Mouse (Mus musculus): ENCODE data around the gene Arhgef40.
"Not testable (repeated sequence)": the region's sequence is repeated elsewhere in the genome, so short reads cannot be mapped to it uniquely, and the experiment has no call there.

Arhgef40 gene

DNA sequence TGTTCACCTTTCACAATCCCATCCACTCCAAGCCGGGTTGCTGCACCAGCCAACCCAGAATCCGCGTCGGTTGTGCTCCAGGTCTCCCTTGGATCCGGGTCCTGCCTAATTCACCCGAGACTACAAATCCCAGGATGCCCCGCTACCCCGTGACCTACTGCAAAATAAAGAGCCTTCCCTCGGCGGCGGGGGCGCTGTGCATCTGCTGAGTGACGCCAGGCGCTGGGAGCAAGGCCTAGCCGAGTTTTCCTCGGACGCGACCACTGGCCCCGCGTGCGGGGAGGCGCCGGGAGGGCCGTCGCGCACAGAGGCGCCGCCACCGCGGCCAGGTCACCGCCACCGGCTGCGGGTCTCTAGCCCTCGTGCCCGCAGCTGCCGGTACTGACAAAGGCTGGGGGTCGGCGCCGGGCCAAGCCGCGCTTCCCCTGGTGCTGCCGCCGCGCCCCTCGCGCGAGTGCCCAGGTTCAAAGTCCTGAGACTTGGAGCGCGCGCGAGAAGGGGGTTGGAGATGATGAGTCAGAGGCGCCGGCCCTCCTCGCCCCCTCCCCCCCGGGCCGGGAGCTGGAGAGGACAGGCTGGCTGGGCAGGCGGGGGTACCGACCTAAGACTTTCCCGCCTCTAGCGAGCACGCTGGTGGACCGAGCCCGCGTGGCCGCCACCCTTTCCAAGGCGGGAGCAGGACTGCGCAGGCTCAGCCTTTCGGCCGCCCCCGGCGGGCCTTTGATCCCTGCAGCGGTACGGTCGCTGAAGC is 35.2 kb downstream of the Arhgef40 start:
- DNase-seq: peak; percentile 99

DNA sequence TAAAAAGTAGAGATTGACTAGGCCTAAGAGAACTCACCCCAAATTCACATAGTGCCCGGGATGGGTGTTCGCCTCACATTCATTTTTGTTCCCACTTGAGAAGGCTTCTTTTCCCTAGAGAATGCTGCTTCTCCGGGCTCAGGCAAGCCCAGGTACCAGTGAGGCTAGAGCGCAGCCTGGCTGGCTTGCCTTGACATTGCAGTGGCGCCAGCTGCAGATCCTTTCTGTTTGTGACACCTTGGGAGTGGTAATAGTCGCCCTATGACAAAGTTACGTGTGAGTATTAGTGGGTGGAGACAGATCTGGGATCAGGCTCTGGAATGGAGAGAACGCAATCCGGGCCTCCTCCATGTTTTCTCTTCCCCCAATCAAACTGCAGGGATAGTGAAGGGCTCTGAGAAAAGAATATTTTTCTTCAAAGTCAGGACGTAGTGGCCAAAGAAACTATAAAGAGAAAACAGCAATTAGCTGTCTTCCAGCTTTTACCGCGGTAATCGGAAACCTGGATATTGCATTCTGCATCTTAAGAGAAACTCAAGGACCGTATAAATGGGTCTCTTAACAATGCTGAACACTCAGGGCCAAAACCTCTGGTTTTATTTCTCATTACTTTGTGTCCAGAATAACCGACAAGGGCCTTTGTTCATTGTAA is 36.1 kb downstream of the Arhgef40 start, which contains the start of gene Zfp219:
TSS of gene Zfp219 (minus strand) at position 248 of the 652 bp plus-strand sequence.
- DNase-seq: peak; percentile 84

DNA sequence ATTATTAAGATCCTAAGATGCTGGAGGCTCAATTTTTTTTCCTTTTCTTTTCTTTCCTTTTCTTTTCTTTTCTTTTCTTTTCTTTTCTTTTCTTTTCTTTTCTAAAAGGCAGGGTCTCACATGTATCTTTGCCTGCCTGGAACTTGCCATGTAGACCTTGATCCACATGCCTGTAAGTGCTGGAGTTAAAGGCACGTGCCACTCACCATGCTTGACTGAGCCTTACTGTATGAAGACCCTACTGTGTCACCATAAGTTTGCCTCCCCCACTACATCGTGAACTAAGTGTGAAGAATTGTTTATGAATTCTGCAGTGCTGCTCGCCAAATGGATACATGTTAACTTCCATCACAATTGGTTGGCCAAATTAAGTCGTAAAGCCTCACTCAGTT is 36.6 kb downstream of the Arhgef40 start:
- DNase-seq: no peak

DNA sequence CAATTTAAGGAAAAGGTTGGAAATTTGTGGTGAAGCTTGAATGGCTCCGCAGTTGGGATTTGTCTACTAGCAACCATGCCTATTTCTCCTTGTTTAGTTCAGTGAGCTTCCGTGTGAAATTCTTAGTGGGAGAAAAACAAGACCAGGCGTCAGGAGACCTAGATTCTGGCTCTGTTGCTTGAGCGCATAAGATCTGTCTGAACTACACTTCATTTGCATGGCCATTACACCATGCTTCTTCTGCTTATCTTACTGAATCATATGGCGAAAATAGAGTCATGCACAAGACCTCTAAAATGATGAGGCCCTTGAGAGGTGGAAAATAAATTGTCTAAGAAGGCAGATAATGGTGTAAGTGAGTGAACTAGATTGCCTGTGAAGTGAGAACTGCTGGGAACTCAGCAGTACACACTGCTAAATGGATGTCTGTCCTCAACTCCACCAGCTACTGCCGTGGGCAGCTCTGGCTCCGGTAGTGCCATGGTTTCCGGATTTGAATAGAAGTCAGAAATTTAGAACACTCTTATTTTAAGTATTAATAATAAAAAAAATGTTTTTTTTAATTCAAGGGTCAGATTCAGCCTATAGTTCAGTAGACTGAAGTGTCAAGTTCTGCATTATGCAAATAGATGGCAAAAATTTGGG is 37.2 kb downstream of the Arhgef40 start:
- no peak for DNase-seq

DNA sequence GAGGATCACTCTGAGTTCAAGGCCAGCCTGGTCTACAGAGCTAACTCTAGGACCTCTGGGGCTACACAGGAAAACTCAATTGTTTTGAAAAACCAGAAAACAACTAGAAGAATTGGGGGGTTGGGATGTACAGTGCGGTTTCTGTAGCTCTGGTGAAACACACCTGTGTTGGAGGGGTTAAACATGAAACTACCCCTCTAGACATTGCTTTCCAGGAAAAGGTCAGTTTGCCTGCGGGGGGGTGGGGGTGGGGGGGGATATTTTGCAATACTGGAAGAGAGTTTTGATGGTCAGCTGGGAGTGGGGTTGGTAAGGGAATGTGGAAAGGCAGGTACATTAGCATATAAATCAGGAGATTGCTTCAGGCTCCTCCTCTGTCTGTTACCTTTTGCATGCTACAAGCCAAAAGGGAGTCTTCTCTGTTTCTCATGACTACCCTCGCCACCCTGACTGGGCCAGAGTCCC is 37.8 kb downstream of the Arhgef40 start:
- no peak for DNase-seq

DNA sequence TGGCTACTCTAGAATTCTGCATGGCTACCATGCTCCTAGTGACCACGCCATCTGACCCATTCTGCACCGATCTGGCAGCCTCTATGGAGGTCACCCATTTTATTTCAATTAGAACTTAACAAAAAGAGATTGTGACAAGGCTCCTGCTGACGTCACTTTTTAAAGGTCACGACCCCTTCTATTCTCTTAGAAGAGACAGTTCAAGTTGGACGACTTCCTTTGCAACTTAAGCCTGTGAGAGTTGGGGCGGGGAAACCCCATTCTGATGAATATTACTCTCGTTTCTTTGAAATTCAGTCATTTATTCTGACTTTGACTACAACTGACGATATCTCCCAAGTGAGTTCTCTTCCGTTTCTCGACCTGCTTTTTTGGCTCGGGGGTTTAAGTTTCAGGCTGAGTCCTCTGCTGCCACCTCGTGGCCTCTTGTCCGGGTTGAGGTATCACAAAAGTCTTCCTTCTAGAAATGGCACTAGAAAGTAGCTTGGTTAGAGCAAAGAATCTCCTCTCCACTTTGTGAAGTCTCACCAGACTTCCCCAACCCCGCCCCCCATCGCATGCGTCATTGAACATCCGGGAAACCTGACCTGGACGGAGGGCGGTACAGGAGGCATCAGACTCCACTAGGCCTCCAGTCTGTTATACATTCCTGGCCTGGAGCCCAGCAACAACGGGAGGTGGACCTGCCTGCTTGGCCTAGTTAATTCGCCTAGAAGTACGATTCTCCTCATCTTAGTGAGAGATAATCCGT is 38.4 kb downstream of the Arhgef40 start:
- peak; percentile 80 for DNase-seq

DNA sequence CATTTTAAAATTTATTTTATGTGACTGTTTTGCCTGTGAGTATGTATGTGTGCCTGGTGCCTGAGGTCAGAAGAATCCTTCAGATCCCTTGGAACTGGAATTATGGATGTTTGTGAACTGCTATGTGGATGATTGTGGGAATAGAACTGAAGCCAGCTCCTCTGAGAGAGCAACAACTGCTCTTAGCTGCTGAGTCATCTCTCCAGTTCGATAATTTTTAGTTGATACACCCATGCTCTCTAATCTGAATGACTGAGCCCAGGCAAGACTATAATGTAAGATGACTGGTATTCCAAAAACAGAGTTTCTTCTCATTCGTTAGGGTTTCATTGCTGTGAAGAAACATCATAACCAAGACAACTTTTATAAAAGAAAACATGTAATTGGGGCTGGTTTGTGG is 39.6 kb downstream of the Arhgef40 start:
- no peak for DNase-seq

DNA sequence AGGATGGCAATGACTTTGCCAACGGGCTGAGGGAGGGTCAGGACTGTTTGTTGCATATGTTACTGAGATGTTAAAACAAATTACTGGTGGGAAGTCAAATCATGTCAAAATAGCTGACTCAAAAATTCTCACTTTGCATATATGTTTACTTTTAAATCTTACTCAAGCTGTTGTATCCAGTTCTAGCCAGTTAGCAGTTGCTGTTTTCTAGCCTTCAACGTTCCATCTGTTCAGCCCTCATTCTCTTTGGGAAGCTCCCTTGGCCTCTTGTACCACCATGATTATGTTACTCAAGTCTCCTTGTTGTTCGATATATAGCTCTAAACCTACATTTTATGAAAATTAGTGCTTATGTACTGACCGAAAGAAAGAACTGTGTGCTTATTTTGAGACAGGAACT is 41.8 kb downstream of the Arhgef40 start:
- DNase-seq: no peak

DNA sequence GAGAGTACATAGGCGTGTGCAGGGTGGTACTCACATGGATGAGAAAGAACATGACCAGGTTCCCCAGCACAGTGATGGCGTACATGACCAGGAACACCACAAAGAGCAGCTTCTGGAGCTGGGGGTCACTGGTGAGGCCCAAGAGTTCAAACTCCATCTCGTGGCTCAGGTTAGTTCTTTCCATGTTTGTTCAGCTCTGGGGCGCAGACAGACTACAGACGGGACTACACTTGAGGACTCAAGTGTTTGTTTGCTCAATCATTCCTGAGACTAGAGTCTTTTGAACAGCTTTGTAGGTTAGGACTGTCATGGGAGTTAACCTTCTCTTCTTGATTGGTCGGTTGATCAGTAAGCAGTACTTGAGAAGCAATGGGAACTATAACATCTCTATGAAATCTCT is 51.4 kb downstream of the Arhgef40 start:
- no peak for DNase-seq

DNA sequence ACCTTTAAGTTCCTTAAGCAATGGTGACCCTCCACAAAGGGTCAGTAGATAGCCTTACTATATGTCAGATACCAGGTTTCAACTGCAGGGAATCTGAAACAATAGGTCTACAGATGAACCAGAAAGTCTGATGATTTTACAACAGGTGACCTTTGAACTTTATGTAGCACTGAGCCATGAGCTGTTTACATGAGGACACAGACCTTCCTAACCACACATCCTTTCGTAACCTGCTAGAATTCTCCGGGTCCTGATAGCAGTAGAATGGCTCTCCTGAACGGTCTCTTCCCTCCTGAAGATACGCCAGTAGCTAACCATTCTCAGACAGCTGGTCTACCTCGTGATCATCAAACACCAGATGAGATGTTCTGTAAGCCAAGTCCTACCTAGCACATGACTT is 54.8 kb downstream of the Arhgef40 start:
- DNase-seq: no peak

DNA sequence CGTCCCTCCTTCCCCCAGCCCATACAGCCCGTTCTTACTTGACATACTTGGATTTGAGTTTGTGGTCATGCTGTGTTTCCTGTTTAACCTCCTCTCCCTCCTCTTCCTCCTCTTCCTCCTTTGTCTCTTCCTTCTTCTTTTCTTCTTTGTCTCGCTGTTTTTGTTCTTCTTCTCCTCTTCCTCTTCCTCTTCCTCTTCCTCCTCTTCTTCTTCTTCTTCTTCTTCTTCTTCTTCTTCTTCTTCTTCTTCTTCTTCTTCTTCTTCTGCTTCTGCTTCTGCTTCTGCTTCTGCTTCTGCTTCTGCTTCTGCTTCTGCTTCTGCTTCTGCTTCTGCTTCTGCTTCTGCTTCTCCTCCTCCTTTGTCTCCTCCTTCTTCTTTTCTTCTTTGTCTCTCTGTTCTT is 57.8 kb downstream of the Arhgef40 start, which contains the start of gene Olfr221:
TSS of gene Olfr221 (minus strand) at position 101 of the 400 bp plus-strand sequence.
- DNase-seq: not testable (repeated sequence)

DNA sequence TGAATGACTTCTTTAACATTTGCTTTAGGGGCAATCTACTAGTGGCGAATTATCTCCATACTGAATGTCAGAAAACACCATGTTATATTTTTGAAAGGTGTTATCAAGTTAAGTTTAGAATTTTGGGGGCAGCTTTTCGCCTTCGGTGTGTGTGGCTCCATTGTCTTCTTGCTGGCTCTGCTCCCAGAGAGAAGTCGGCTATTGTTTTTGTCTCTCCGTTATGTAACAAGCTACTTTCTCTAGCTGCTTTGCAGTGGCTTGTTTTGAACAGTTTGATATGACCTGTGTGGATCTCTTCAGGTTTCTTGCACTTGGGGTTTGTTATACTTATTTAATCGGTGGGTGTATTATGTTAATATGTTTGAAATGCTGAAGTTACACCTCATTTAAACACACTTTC is 58.9 kb downstream of the Arhgef40 start:
- DNase-seq: peak; percentile 24

DNA sequence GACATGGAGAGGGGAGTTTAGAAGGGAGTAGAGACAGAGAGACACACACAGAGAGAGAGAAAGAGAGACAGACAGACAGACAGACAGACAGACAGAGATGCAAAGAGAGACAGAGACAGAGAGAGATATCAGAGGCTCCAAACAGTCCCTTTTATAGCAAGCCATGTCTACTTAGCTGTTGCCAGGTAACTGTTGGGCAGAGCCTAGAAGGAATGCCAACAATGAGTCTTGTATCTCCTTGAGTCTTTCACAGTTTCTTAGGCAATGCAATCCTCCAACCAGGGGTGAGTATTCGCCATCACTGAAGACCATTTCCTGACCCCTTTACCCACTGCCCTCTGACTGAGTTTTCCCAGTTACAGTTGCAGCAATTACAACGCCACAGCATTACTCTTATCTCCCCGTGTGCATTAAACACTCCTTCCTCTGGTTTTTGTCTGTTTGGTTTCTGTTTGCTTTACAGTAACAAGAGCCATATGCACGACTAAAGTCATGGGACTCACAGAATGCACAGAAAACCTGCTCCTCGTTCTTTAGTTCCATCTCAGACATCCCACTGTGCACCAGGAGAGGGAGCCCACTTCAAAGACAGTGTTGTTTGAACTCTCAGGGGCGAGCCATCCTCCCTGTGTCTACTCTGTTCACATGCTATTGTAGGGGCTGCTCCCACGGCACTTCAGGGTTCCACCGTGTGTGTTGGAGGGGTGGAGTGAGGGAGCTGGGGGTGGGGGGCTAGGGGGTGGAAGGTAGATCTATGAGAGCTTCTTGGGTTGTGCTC is 60.6 kb downstream of the Arhgef40 start:
- DNase-seq: peak; percentile 13

DNA sequence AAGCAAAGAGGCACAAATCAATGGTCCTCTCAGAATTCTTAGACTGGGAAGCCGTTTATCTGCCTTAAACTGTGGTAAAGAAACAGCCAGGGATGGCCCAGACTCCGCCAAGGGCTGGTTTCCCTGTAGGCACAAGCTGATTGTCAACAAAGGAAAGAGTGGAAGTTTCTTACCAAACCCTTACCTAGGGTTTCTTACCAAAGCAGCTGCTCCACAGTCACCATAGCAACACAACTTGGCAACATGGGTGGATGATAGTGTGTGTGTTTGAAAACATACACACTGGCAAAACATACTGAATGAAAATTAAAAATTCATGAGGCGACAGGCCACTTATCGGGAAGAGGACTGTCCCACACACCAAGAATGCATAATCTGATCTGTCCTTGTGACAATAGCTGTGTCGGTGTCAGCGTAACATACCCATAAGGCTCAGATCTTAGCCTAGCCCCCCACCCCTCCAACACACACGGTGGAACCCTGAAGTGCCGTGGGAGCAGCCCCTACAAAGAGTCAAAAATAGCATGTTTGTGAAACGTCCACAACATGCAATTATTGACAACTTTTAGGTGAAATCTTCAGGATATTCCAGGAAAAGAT is 61.5 kb downstream of the Arhgef40 start:
- DNase-seq: no peak

DNA sequence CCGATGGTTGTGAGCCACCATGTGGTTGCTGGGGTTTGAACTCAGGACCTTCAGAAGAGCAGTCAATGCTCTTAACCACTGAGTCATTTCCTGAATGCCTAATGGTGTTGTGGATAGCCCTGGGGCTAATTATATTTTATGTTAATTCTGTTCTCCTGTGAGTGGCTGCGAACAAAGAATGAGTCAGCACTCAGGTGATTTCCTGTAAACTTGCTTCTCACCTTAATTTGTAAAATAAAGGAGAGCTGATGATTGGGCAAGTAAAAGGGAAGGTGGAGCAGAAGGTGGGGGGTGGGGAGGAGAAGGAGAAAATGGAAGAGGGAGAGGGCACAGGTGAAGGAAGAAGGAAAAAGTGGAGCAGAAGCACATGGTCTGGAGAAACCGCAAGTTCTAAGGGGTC is 68.2 kb downstream of the Arhgef40 start:
- DNase-seq: not testable (repeated sequence)
